Mouse (Mus musculus): Measurements from ENCODE around the gene Cmpk1. TPM values are rescaled to one million over a fixed set of nuclear protein-coding genes. Genes with fewer than 3 reads are reported as not detected.

Cmpk1 gene
- total RNA-seq, 4 experiments from 2014 or later = 16.5 to 20.5 (median 18.4) TPM

- DNase-seq (ENCODE audit: low spot score in 2 of 2) = no peak
Observed at GRCm38 (mm10) chr4:114945021-114945420, 42.0 kb downstream of the Cmpk1 start.

DNA sequence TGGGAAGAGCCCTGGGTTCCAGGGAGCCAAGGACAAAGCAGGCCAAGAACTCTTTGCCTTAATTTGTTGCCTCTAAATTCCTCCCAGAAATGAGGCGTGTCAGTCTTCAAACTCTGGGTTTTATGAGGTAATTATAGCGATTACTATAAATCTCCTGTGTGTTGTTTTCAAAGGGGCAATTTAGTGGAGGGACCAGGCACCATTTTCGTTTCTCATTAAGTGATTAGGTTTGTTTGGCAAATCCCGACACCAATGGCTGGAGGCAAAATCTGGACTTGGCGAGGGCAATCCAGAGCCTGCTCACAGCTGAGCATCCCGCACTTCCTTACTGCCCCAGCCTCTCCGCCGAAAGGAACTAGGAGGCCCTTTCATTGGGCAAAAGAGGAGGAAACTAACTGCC, 44.5 kb downstream of the Cmpk1 start:
- no peak for DNase-seq (ENCODE audit: low spot score in 2 of 2)

DNA sequence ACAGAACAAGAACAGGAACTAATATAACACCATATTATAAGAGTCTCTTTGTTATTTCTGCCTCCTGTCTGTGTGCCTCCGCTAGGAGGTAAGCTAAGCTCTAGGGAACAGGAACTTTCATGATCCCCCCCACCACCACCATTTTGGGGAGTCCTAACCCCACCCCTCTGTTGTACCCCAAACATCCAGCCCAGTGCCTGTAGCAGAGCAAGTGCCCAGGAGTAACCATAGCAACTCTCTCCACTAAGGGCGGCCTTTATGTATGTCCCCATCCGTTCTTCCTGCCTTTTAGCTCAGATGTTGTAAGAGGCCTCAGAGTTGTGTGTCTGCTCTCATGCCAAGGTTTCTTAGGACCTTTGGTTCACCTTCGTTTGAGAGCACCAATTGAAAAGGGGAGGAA, 44.9 kb downstream of the Cmpk1 start:
- no peak for DNase-seq (ENCODE audit: low spot score in 2 of 2)

DNA sequence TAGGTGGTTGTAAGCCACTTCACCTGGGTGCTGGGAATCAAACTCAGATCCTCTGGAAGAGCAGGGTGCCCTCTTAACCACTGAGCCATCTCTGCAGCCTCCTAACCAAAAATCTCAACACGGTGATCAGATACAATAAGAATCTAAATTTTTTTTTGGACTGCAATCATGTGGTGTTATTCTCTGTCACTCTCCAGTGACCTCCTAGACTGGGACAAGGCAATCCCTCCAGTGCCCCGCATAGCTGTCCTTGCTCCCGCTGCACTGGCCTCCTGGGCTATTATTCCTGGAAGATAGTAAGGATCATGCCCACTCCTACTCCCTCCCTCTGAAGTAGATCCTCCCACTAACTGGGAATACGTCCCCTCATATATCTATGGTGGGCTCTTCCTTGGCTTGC, 45.7 kb downstream of the Cmpk1 start:
- DNase-seq (ENCODE audit: low spot score in 2 of 2) = no peak

- no peak for DNase-seq (ENCODE audit: low spot score in 2 of 2)
Observed at GRCm38 (mm10) chr4:114938248-114938647, 48.8 kb downstream of the Cmpk1 start.

- peak in 1 of 2 experiments; percentile 26 for DNase-seq (ENCODE audit: low spot score in 2 of 2)
Observed at GRCm38 (mm10) chr4:114937459-114938047, 49.5 kb downstream of the Cmpk1 start.

GRCm38 (mm10) chr4:114934188-114934587, 52.9 kb downstream of the Cmpk1 start:
- no peak for DNase-seq (ENCODE audit: low spot score in 2 of 2)

GRCm38 (mm10) chr4:114932747-114933146, 54.3 kb downstream of the Cmpk1 start:
- no peak for DNase-seq (ENCODE audit: low spot score in 2 of 2)

GRCm38 (mm10) chr4:114929155-114929554, 57.9 kb downstream of the Cmpk1 start:
- DNase-seq (ENCODE audit: low spot score in 2 of 2) = no peak

DNA sequence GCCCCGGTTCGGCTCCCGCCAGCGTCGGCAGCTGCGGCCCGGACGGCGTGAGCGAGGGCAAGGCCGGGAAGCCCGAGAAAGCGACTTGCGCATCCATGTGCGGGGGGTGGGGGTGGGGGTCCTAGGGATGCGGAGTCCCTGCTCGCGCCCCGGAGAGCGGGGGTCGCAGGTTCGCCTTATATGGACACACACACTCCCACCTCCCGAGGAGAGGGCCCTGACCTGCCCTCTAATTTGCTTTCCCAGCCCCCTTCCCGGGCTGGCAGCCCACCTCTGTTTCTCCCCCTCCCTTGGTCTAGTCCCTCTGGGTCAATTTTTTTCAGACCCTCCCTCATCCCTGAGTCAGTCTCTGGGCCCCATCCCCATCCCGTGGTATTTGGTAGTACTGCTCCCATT, 61.1 kb downstream of the Cmpk1 start, which contains the start of gene Foxe3:
Foxe3 (minus strand) TSS at position 97 of the 396 bp plus-strand sequence.
- no peak for DNase-seq (ENCODE audit: low spot score in 2 of 2)

DNA sequence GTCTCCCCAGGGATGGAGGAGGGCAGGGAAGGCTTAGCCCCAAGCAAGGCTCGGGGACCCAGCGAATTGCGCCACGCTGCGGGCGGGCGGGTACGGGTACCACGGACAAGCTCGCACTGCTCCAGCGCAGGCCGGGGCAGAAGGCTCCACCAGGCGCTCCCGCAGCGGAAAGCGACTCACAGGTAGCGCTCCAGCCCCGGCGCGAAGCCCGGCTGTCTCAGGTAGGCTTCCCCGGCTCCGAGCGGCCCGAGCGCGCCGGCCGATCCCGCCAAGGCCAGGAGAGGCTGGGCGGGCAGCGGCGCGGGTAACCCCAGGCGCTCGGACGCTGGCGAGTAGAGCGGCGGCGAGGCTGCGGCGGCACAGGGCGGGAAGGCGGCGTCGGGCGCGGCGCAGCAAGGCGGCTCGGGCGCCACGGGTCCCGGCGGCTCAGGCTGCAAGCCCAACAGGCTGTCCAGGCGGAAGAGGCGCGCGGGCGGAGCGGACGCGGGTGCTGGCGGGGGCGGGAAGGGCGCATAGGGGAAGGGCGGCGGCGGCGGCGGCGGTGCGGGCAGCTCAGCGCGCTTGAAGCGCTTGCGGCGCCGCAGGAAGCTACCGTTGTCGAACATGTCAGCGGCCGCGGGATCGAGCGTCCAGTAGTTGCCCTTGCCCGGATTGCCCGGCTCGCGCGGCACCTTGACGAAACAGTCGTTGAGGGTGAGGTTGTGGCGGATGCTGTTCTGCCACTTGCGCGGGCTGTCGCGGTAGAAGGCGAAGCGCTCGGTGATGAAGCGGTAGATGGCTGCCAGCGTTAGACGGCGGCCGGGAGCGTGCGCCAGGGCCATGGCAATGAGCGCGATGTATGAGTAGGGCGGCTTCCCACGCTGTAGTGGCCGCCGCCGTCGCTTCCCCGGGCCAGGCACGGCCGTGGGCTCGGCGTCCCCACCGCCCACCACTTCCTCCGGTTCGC, 61.8 kb downstream of the Cmpk1 start:
- no peak for DNase-seq (ENCODE audit: low spot score in 2 of 2)

GRCm38 (mm10) chr4:114917091-114917490, 70.0 kb downstream of the Cmpk1 start:
- no peak for DNase-seq (ENCODE audit: low spot score in 2 of 2)

GRCm38 (mm10) chr4:114916056-114916455, 71.0 kb downstream of the Cmpk1 start:
- DNase-seq (ENCODE audit: low spot score in 2 of 2) = no peak

GRCm38 (mm10) chr4:114913594-114913962, 73.5 kb downstream of the Cmpk1 start:
- peak in 1 of 2 experiments; percentile 20 for DNase-seq (ENCODE audit: low spot score in 2 of 2)

DNA sequence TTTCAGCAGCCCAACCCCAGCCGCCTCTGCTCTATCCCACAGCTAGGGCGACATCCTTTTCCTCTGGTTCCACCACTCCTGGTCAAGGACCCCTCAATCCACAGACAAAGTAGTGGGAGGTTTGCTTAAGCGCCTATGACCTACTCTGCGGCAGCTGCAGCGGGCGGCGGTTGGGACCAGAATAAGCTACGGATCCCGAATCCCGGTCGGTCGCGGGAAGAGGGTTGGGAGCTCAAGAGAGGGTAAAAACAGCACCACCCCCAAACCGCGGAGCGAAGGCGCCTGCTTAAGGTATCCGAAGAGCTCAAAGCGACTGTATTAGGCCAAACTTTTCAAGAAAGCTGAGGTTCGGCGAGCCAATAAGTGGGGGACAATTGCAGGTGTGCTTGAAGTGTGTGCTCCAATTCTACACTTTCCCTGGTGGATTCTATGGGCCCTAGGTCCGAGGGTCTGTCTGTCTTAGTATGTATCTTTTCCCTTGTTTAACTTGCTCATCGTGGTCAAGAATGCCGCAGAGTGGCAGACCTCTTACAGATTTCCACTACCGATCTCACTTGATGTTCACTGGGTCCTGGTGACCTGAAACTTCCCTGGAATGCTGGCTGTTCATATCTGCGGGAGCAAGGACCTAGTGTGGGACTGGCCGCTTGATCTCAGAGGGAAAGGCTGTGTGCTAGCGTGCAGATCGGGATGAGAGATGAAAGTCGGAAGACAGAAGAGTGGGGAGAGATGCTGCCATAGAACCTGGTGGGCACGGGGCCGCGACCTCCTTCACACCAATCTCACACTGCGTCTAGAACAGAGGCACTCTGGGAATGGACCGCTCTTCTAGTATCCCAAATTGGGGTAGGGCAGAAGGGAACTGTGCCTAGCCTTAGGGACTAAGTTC, 74.1 kb downstream of the Cmpk1 start:
- DNase-seq (ENCODE audit: low spot score in 2 of 2) = no peak

GRCm38 (mm10) chr4:114909602-114910484, 77.2 kb downstream of the Cmpk1 start:
- DNase-seq (ENCODE audit: low spot score in 2 of 2) = no peak

Data from gastrocnemius, adult 8-10 months (tissue).